Mouse (Mus musculus): Measurements from ENCODE around the gene Ctnnbip1. TPM values are rescaled to one million over a fixed set of nuclear protein-coding genes. Genes with fewer than 3 reads are reported as not detected.
A peak's percentile ranks its signal among the peaks of the same experiment; 100 is the strongest.

The Ctnnbip1 gene
- total and polyA plus RNA-seq, 2 experiments = 4.9 to 9.7 TPM

- Histone ChIP-seq H3K4me3 (ENCODE audit: insufficient read depth, low read depth, low read length) (no peak overlapping the region), H3K27me3 (ENCODE audit: control insufficient read depth, insufficient read depth, low read length) (no peaks in the 10 kb centered on the region), H3K27ac (replicated peaks; ENCODE audit: insufficient read depth, low read depth, low read length) (no peak overlapping the region), H3K9ac (ENCODE audit: low read depth, low read length) (no peak overlapping the region), H3K36me3 (ENCODE audit: control insufficient read depth, insufficient read depth, low read length) (no peaks in the 10 kb centered on the region), H3K79me2 (ENCODE audit: control insufficient read depth, insufficient read depth, low read length) (no peaks in the 10 kb centered on the region), H3K4me1 (ENCODE audit: control insufficient read depth, insufficient read depth, low read length) (no peaks in the 10 kb centered on the region)
- no peak for DNase-seq (ENCODE audit: extremely low read depth, low read depth, low spot score)
- TF ChIP-seq POLR2A (IDR thresholded peaks at IDR 0.05; ENCODE audit: extremely low read depth, insufficient read depth, low read length) (no peak), CTCF (IDR thresholded peaks at IDR 0.05; ENCODE audit: low read depth, low read length) (peak; percentile 32; the same call in 1 of the 2 replicates)
- 75% methylated on average over 3 of the region's 3 CpGs for WGBS
These were observed 86.5 kb downstream of the Ctnnbip1 start for GRCm38 (mm10) chr4:149604518-149604917.

GRCm38 (mm10) chr4:149606056-149606455 lies 88.0 kb downstream of the Ctnnbip1 start:
- Histone ChIP-seq H3K4me3 (ENCODE audit: insufficient read depth, low read depth, low read length) (no peak overlapping the region), H3K79me2 (ENCODE audit: control insufficient read depth, insufficient read depth, low read length) (no peaks in the 10 kb centered on the region), H3K4me1 (ENCODE audit: control insufficient read depth, insufficient read depth, low read length) (no peaks in the 10 kb centered on the region), H3K9ac (ENCODE audit: low read depth, low read length) (no peak overlapping the region), H3K27ac (replicated peaks; ENCODE audit: insufficient read depth, low read depth, low read length) (no peak overlapping the region), H3K27me3 (ENCODE audit: control insufficient read depth, insufficient read depth, low read length) (no peaks in the 10 kb centered on the region), H3K36me3 (ENCODE audit: control insufficient read depth, insufficient read depth, low read length) (no peaks in the 10 kb centered on the region)
- 82% methylated on average over 18 of the region's 18 CpGs for WGBS
- no peak for TF ChIP-seq CTCF (IDR thresholded peaks at IDR 0.05; ENCODE audit: low read depth, low read length)
- TF ChIP-seq POLR2A (IDR thresholded peaks at IDR 0.05; ENCODE audit: extremely low read depth, insufficient read depth, low read length) = no peak
- DNase-seq (ENCODE audit: extremely low read depth, low read depth, low spot score) = no peak

GRCm38 (mm10) chr4:149606766-149607358 lies 88.8 kb downstream of the Ctnnbip1 start:
- TF ChIP-seq CTCF (IDR thresholded peaks at IDR 0.05; ENCODE audit: low read depth, low read length) = no peak

DNA sequence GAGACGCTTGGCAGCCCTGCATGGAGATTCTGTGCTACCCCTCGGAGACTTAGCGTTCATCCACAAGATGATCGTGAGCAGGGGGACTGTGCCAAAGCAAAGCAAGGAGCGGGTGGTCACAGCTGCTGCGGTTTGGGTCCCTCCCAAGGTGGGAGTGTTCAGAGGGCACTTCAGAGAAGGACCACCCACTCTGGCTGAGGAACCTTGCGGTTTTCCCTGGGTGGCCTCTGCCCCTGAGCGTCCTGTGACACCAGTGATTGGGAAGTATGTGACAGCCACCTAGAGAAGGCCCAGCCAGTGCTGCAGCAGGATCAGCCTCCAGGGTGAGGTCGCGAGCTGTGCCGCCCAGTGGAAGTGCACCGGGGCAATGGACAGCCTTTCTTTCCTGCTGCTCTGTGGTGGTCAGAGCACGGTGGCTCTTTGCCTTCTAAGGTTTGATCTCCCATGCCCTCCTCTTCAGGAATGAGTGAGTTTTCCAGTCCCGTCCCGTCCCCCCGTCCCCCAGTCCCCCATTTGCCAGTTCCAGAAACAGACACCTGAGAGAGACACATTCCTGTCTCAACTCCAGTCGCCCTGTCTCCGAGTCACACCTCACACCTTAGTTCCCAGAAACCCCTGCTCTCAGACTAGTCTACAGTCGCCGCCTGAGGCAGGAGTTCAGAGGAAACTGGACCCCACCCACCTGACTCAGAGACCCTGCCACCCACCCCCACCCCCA lies 89.7 kb downstream of the Ctnnbip1 start:
- H3K9ac ChIP-seq (ENCODE audit: low read depth, low read length) = no peak overlapping the region
- H3K27me3 ChIP-seq (ENCODE audit: control insufficient read depth, insufficient read depth, low read length) = no peaks in the 10 kb centered on the region
- H3K27ac ChIP-seq (replicated peaks; ENCODE audit: insufficient read depth, low read depth, low read length) = no peak overlapping the region
- WGBS = 70% methylated on average over 20 of the region's 20 CpGs
- H3K79me2 ChIP-seq (ENCODE audit: control insufficient read depth, insufficient read depth, low read length) = no peaks in the 10 kb centered on the region
- H3K36me3 ChIP-seq (ENCODE audit: control insufficient read depth, insufficient read depth, low read length) = no peaks in the 10 kb centered on the region
- TF ChIP-seq CTCF (IDR thresholded peaks at IDR 0.05; ENCODE audit: low read depth, low read length) = no peak
- TF ChIP-seq POLR2A (IDR thresholded peaks at IDR 0.05; ENCODE audit: extremely low read depth, insufficient read depth, low read length) = no peak
- H3K4me3 ChIP-seq (ENCODE audit: insufficient read depth, low read depth, low read length) = no peak overlapping the region
- no peaks in the 10 kb centered on the region for H3K4me1 ChIP-seq (ENCODE audit: control insufficient read depth, insufficient read depth, low read length)
- no peak for DNase-seq (ENCODE audit: extremely low read depth, low read depth, low spot score)

More at GRCm38 (mm10) chr4:149606766-149607358, 88.8 kb downstream of the Ctnnbip1 start:
- DNase-seq (ENCODE audit: extremely low read depth, low read depth, low spot score) = no peak
- Histone ChIP-seq H3K79me2 (ENCODE audit: control insufficient read depth, insufficient read depth, low read length) (no peaks in the 10 kb centered on the region), H3K27me3 (ENCODE audit: control insufficient read depth, insufficient read depth, low read length) (no peaks in the 10 kb centered on the region), H3K4me3 (ENCODE audit: insufficient read depth, low read depth, low read length) (no peak overlapping the region), H3K36me3 (ENCODE audit: control insufficient read depth, insufficient read depth, low read length) (no peaks in the 10 kb centered on the region), H3K9ac (ENCODE audit: low read depth, low read length) (no peak overlapping the region), H3K4me1 (ENCODE audit: control insufficient read depth, insufficient read depth, low read length) (no peaks in the 10 kb centered on the region), H3K27ac (replicated peaks; ENCODE audit: insufficient read depth, low read depth, low read length) (no peak overlapping the region)
- 78% methylated on average over 15 of the region's 15 CpGs for WGBS

DNA sequence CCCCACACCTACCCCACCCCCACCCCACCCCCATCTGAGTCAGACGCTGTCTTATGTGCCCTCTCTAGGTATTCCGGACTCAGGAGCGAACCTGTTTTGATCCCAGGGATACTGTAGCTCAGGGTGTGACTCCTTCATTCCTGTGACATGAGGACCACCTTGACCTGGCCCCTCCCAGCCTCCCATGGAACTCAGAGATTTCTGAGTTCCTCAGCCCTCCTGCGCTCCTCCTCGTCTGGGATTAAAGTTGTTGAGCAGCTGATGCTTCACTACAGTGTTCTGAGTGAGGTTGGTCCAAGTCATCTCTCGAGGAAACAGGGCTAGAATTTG lies 90.2 kb downstream of the Ctnnbip1 start:
- Histone ChIP-seq H3K27me3 (ENCODE audit: control insufficient read depth, insufficient read depth, low read length) (no peaks in the 10 kb centered on the region), H3K79me2 (ENCODE audit: control insufficient read depth, insufficient read depth, low read length) (no peaks in the 10 kb centered on the region), H3K27ac (replicated peaks; ENCODE audit: insufficient read depth, low read depth, low read length) (no peak overlapping the region), H3K4me1 (ENCODE audit: control insufficient read depth, insufficient read depth, low read length) (no peaks in the 10 kb centered on the region), H3K4me3 (ENCODE audit: insufficient read depth, low read depth, low read length) (no peak overlapping the region), H3K9ac (ENCODE audit: low read depth, low read length) (no peak overlapping the region), H3K36me3 (ENCODE audit: control insufficient read depth, insufficient read depth, low read length) (no peaks in the 10 kb centered on the region)
- 84% methylated on average over 6 of the region's 6 CpGs for WGBS
- TF ChIP-seq POLR2A (IDR thresholded peaks at IDR 0.05; ENCODE audit: extremely low read depth, insufficient read depth, low read length) = no peak
- TF ChIP-seq CTCF (IDR thresholded peaks at IDR 0.05; ENCODE audit: low read depth, low read length) = no peak
- no peak for DNase-seq (ENCODE audit: extremely low read depth, low read depth, low spot score)

Data from liver, adult 2 months (tissue).